Mouse (Mus musculus): ENCODE measurements at regions not wholly inside any gene's neighbourhood (a gene's known extent, or its start where the extent isn't known, plus 50 kb on each side); places are given as distances from the start of the nearest gene placed in this dataset.

GRCm38 (mm10) chr7:78123386-78123785, 614.4 kb downstream of the Ntrk3 start:
- DNase-seq: no peak

- DNase-seq: no peak
Observed at GRCm38 (mm10) chr7:78121151-78121486, 616.7 kb downstream of the Ntrk3 start.

- DNase-seq: no peak
Observed at GRCm38 (mm10) chr7:78120462-78121150, 617.2 kb downstream of the Ntrk3 start.

GRCm38 (mm10) chr7:78119809-78120208, 618.0 kb downstream of the Ntrk3 start:
- no peak for DNase-seq

GRCm38 (mm10) chr7:78111291-78111690, 626.5 kb downstream of the Ntrk3 start:
- no peak for DNase-seq

- no peak for DNase-seq
Observed at GRCm38 (mm10) chr7:78103536-78104279, 634.1 kb downstream of the Ntrk3 start.

GRCm38 (mm10) chr7:78102396-78102795, 635.4 kb downstream of the Ntrk3 start:
- no peak for DNase-seq

GRCm38 (mm10) chr7:78086566-78087008, 651.2 kb downstream of the Ntrk3 start:
- DNase-seq: peak in 1 of 2 experiments; percentile 16

- DNase-seq: no peak
Observed at GRCm38 (mm10) chr7:78085783-78086565, 651.8 kb downstream of the Ntrk3 start.

- DNase-seq: peak in 1 of 2 experiments; percentile 10
Observed at GRCm38 (mm10) chr7:78079708-78080107, 658.1 kb downstream of the Ntrk3 start.

- DNase-seq: peak; percentile 68 to 82
Observed at GRCm38 (mm10) chr7:78071131-78071530, 666.7 kb downstream of the Ntrk3 start.

GRCm38 (mm10) chr7:78061631-78062030, 676.2 kb downstream of the Ntrk3 start:
- DNase-seq: no peak

- no peak for DNase-seq
Observed at GRCm38 (mm10) chr7:78049606-78050005, 688.2 kb downstream of the Ntrk3 start.

GRCm38 (mm10) chr7:78045456-78045855, 692.4 kb downstream of the Ntrk3 start:
- DNase-seq: no peak

- DNase-seq: peak; percentile 9 to 25
Observed at GRCm38 (mm10) chr7:78031032-78031431, 706.8 kb downstream of the Ntrk3 start.

- no peak for DNase-seq
Observed at GRCm38 (mm10) chr7:78026992-78027615, 710.7 kb downstream of the Ntrk3 start.

- no peak for DNase-seq
Observed at GRCm38 (mm10) chr7:78023591-78023990, 714.2 kb downstream of the Ntrk3 start.

GRCm38 (mm10) chr7:78023075-78023474, 714.7 kb downstream of the Ntrk3 start:
- DNase-seq: no peak

- DNase-seq: no peak
Observed at GRCm38 (mm10) chr7:78013631-78014030, 724.2 kb downstream of the Ntrk3 start.

- DNase-seq: no peak
Observed at GRCm38 (mm10) chr7:78003086-78003485, 734.7 kb downstream of the Ntrk3 start.

GRCm38 (mm10) chr7:77993840-77994239, 744.0 kb downstream of the Ntrk3 start:
- no peak for DNase-seq

- no peak for DNase-seq
Observed at GRCm38 (mm10) chr7:77990150-77990549, 747.7 kb downstream of the Ntrk3 start.
